Mouse (Mus musculus) urinary bladder, adult 18-20 months (tissue): ENCODE results near the gene Trim24.
A peak's percentile ranks its signal among the peaks of the same experiment; 100 is the strongest.

ENCODE experiments used
- DNase-seq, 2 experiments: peaks; one replicate each; pipeline ENCODE4 v3.0.0; 2022; ENCODE audit warnings: low spot score in 2 of 2, mixed read lengths in 2 of 2

The Trim24 gene

GRCm38 (mm10) chr6:37863961-37864730 lies 6.5 kb upstream of the Trim24 start:
- no peak for DNase-seq

DNA sequence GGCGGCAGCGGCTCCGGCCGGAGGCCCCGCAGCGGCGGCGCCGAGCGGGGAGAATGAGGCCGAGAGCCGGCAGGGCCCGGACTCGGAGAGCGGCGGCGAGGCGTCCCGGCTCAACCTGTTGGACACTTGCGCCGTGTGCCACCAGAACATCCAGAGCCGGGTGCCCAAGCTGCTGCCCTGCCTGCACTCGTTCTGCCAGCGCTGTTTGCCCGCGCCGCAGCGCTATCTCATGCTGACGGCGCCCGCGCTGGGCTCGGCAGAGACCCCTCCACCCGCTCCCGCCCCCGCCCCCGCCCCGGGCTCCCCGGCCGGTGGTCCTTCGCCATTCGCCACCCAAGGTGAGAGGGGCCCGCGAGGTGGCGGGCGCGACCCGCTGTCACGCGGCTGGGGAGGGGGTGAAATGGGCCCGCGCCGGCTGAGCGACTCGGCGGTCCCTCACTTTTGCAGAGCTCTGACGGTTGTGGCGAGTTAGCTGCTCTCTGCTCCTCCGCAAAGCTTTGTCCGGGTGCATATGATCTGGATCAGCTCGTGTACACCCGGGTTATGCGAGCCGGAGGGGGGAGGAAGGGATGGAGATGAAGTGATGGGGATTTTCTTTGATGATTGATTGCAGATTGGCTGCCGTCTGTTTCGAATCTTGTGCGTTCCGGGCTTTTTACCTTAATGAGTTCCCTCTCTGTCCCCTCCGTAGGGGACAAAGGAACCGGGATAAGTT lies 683 bp downstream of the Trim24 start:
- DNase-seq = peak; percentile 15 to 60

DNA sequence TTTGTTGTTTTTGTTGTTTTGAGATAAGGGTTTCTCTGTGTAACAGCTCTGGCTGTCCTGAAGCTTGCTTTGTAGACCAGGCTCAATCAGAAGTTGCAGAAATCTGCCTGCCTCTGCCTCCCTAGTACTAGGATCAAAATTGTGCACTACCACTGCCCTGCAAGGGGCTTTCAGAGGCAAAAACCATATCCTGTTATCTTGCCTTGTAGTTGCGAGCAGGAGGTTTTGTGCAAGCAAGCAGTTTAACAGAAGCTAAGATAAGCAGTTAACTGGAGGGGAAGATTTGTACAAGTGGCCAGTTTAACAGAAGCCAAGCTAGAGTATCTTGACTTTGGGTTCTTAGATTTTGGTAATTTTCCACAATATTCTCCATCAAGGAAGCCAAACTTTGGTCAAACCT lies 2.2 kb downstream of the Trim24 start:
- no peak for DNase-seq

- DNase-seq = no peak
Measured at GRCm38 (mm10) chr6:37873731-37874130, 3.1 kb downstream of the Trim24 start.

GRCm38 (mm10) chr6:37878206-37878605 lies 7.6 kb downstream of the Trim24 start:
- no peak for DNase-seq

GRCm38 (mm10) chr6:37880586-37880985 lies 10.0 kb downstream of the Trim24 start:
- no peak for DNase-seq

DNA sequence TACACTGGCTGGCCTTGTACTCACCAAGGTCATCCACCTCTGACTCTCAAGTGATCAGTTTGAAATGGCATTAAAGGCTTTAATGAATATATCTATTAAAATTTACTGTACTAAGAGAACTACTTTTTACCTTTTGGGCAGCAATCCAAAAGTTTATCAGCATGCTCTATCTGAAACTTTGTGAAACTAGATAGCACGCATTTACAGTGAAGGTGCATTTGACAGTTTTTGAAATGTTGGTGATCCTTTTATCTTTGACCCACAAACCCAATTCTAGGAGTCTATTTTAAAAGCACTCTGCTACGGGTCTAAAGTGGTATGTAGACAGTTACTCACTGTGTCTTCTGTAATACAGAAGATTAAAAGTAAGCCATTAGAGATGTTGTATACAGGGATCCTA lies 23.0 kb downstream of the Trim24 start:
- no peak for DNase-seq

- no peak for DNase-seq
Measured at GRCm38 (mm10) chr6:37895646-37896435, 25.2 kb downstream of the Trim24 start.

- no peak for DNase-seq
Measured at GRCm38 (mm10) chr6:37900221-37900620, 29.6 kb downstream of the Trim24 start.

DNA sequence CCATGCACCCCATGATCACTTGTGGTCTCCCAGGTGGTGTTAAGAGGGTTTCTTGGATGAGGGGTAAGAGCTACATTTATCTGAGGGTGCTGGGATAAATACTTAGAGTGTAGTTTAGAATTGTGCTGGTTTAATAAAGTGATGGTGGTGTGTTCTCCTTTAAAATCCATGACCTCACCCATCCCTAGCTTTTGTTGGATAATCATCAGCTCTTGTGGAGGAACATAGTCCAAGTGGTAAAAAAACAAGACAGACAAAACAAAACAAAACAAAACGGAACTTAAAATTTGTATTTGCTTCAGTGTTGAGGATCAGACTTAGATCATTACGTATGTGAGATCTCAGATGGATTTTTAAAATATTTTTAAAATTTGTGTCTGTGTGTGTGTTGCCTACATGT lies 31.2 kb downstream of the Trim24 start:
- DNase-seq = no peak

- no peak for DNase-seq
Measured at GRCm38 (mm10) chr6:37903810-37904209, 33.2 kb downstream of the Trim24 start.

DNA sequence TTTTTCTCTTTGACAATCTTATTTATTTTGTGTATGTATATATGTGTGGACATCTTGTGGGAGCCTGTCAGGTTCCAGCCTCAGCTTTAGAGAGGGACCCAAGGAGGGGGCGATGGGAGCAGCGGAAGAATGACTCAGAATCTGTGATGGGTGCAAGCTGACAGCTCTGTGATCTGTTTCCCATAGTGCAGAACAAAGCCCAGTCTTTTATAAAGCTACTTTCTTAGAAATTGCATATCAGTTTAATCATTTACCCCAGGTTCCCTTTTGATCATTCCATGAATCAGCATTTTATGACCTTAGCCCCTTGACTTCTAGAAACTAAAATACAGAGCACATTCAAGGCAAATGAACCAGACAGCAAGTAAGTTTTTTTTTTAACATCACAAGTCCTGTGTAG lies 42.9 kb downstream of the Trim24 start:
- no peak for DNase-seq

DNA sequence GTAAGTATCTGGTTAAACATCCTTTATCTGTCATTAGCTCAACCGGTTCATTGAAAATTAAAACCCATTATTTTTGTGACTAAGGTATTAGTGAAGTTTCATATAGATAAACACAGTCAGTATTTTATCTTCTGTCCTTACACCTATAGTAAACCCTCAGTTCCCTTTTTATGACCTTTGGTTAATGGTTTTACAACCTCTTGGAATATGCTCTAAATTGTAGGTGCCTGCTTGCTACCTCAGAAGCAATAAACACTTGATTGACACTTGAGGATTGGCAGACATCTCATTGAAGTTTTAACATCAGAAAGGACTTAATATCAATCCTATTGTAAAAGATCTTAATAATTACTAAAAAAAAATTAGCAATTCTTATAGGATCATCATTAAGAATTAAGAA lies 54.5 kb downstream of the Trim24 start:
- no peak for DNase-seq

- DNase-seq = no peak
Measured at GRCm38 (mm10) chr6:37926751-37927150, 56.1 kb downstream of the Trim24 start.

- DNase-seq = no peak
Measured at GRCm38 (mm10) chr6:37936498-37936897, 65.9 kb downstream of the Trim24 start.

- no peak for DNase-seq
Measured at GRCm38 (mm10) chr6:37951306-37951705, 80.7 kb downstream of the Trim24 start.

- DNase-seq = no peak
Measured at GRCm38 (mm10) chr6:37967386-37967785, 96.8 kb downstream of the Trim24 start.

DNA sequence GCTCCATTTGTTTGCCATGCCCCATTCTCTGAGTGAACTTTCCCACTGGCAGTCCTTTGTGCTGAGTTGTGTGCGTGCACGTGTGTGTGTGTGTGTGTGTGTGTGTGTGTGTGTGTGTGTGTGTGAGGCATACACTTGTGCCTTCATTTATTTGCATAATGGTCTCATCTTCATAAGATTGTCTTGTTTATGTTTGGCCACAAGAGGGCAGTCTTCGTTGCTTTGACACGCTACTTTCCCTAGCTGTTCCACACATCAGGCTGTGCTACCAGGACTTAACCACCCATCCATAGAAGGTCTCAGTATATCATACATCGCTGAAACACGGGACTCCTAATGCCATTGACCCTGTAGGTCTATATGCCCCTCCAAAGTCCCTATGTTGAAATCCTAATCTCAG lies 136.8 kb downstream of the Trim24 start:
- no peak for DNase-seq

- no peak for DNase-seq
Measured at GRCm38 (mm10) chr6:38012829-38013228, 142.2 kb downstream of the Trim24 start.
